Mouse (Mus musculus): ENCODE measurements around the gene Gm4491. TPM values are rescaled to one million over a fixed set of nuclear protein-coding genes. Genes with fewer than 3 reads are reported as not detected.

Gm4491 gene
- polyA plus RNA-seq, 1 experiment, result not detected

- WGBS, result 57% methylated on average over 5 of the region's 5 CpGs
- DNase-seq, result no peak
- H3K4me1 ChIP-seq (ENCODE audit: control insufficient read depth, insufficient read depth, low read length), result no peaks in the 10 kb centered on the region; the same call in 1 of the 2 replicates
- TF ChIP-seq POLR2A (IDR thresholded peaks at IDR 0.05; ENCODE audit: borderline replicate concordance, extremely low read depth, low read depth, low read length) (no peak), CTCF (IDR thresholded peaks at IDR 0.05; ENCODE audit: insufficient read depth, low read length) (no peak)
- H3K4me3 ChIP-seq (replicated peaks; ENCODE audit: extremely low read depth, low read depth, low read length), result no peak overlapping the region
Observed at GRCm38 (mm10) chr14:57107916-57108315, 7.8 kb downstream of the Gm4491 start.

- Histone ChIP-seq H3K4me1 (ENCODE audit: control insufficient read depth, insufficient read depth, low read length) (no peaks in the 10 kb centered on the region; the same call in 1 of the 2 replicates), H3K4me3 (replicated peaks; ENCODE audit: extremely low read depth, low read depth, low read length) (no peak overlapping the region)
- TF ChIP-seq POLR2A (IDR thresholded peaks at IDR 0.05; ENCODE audit: borderline replicate concordance, extremely low read depth, low read depth, low read length) (no peak), CTCF (IDR thresholded peaks at IDR 0.05; ENCODE audit: insufficient read depth, low read length) (no peak)
- WGBS, result 64% methylated on average over 8 of the region's 8 CpGs
- DNase-seq, result no peak
Observed at GRCm38 (mm10) chr14:57107091-57107490, 8.6 kb downstream of the Gm4491 start.

- Histone ChIP-seq H3K4me1 (ENCODE audit: control insufficient read depth, insufficient read depth, low read length) (no peaks in the 10 kb centered on the region; the same call in 1 of the 2 replicates), H3K4me3 (replicated peaks; ENCODE audit: extremely low read depth, low read depth, low read length) (no peak overlapping the region)
- DNase-seq, result no peak
- TF ChIP-seq POLR2A (IDR thresholded peaks at IDR 0.05; ENCODE audit: borderline replicate concordance, extremely low read depth, low read depth, low read length) (no peak), CTCF (IDR thresholded peaks at IDR 0.05; ENCODE audit: insufficient read depth, low read length) (no peak)
- 58% methylated on average over 11 of the region's 11 CpGs for WGBS
Observed at GRCm38 (mm10) chr14:57105721-57106120, 10.0 kb downstream of the Gm4491 start.

GRCm38 (mm10) chr14:57105111-57105510 lies 10.6 kb downstream of the Gm4491 start:
- no peak for TF ChIP-seq CTCF (IDR thresholded peaks at IDR 0.05; ENCODE audit: insufficient read depth, low read length)
- TF ChIP-seq POLR2A (IDR thresholded peaks at IDR 0.05; ENCODE audit: borderline replicate concordance, extremely low read depth, low read depth, low read length), result no peak
- WGBS, result 20% methylated on average over 14 of the region's 14 CpGs
- no peaks in the 10 kb centered on the region; the same call in 1 of the 2 replicates for H3K4me1 ChIP-seq (ENCODE audit: control insufficient read depth, insufficient read depth, low read length)
- no peak overlapping the region for H3K4me3 ChIP-seq (replicated peaks; ENCODE audit: extremely low read depth, low read depth, low read length)
- DNase-seq, result no peak

GRCm38 (mm10) chr14:57104106-57105023 lies 11.3 kb downstream of the Gm4491 start, which contains the start of gene Gjb2:
Gene Gjb2, minus strand, starts transcription at chr14:57104702.
- 1% methylated on average over 101 of the region's 101 CpGs for WGBS
- Histone ChIP-seq H3K4me1 (ENCODE audit: control insufficient read depth, insufficient read depth, low read length) (no peaks in the 10 kb centered on the region; the same call in 1 of the 2 replicates), H3K4me3 (replicated peaks; ENCODE audit: extremely low read depth, low read depth, low read length) (peak within 1 kb of the TSS; percentile 62)
- DNase-seq, result peak; percentile 62
- TF ChIP-seq POLR2A (IDR thresholded peaks at IDR 0.05; ENCODE audit: borderline replicate concordance, extremely low read depth, low read depth, low read length) (no peak), CTCF (IDR thresholded peaks at IDR 0.05; ENCODE audit: insufficient read depth, low read length) (no peak)

GRCm38 (mm10) chr14:57103711-57104105 lies 12.0 kb downstream of the Gm4491 start:
- peak; percentile 15 for DNase-seq
- no peaks in the 10 kb centered on the region; the same call in 1 of the 2 replicates for H3K4me1 ChIP-seq (ENCODE audit: control insufficient read depth, insufficient read depth, low read length)
- 4% methylated on average over 22 of the region's 22 CpGs for WGBS

GRCm38 (mm10) chr14:57103121-57103520 lies 12.6 kb downstream of the Gm4491 start:
- no peaks in the 10 kb centered on the region; the same call in 1 of the 2 replicates for H3K4me1 ChIP-seq (ENCODE audit: control insufficient read depth, insufficient read depth, low read length)
- no peak for DNase-seq
- WGBS, result 71% methylated on average over 6 of the region's 6 CpGs
- H3K4me3 ChIP-seq (replicated peaks; ENCODE audit: extremely low read depth, low read depth, low read length), result no peak overlapping the region
- TF ChIP-seq CTCF (IDR thresholded peaks at IDR 0.05; ENCODE audit: insufficient read depth, low read length) (no peak), POLR2A (IDR thresholded peaks at IDR 0.05; ENCODE audit: borderline replicate concordance, extremely low read depth, low read depth, low read length) (no peak)

More at GRCm38 (mm10) chr14:57103711-57104105, 12.0 kb downstream of the Gm4491 start:
- TF ChIP-seq CTCF (IDR thresholded peaks at IDR 0.05; ENCODE audit: insufficient read depth, low read length) (no peak), POLR2A (IDR thresholded peaks at IDR 0.05; ENCODE audit: borderline replicate concordance, extremely low read depth, low read depth, low read length) (no peak)
- H3K4me3 ChIP-seq (replicated peaks; ENCODE audit: extremely low read depth, low read depth, low read length), result peak overlapping the region; percentile 62

- 69% methylated on average over 7 of the region's 7 CpGs for WGBS
- DNase-seq, result no peak
- no peak overlapping the region for H3K4me3 ChIP-seq (replicated peaks; ENCODE audit: extremely low read depth, low read depth, low read length)
- no peak for TF ChIP-seq CTCF (IDR thresholded peaks at IDR 0.05; ENCODE audit: insufficient read depth, low read length)
- TF ChIP-seq POLR2A (IDR thresholded peaks at IDR 0.05; ENCODE audit: borderline replicate concordance, extremely low read depth, low read depth, low read length), result no peak
- H3K4me1 ChIP-seq (ENCODE audit: control insufficient read depth, insufficient read depth, low read length), result no peaks in the 10 kb centered on the region; the same call in 1 of the 2 replicates
Observed at GRCm38 (mm10) chr14:57101623-57102022, 14.1 kb downstream of the Gm4491 start.

- TF ChIP-seq CTCF (IDR thresholded peaks at IDR 0.05; ENCODE audit: insufficient read depth, low read length), result no peak
- no peak for TF ChIP-seq POLR2A (IDR thresholded peaks at IDR 0.05; ENCODE audit: borderline replicate concordance, extremely low read depth, low read depth, low read length)
- H3K4me3 ChIP-seq (replicated peaks; ENCODE audit: extremely low read depth, low read depth, low read length), result no peak overlapping the region
- 63% methylated on average over 4 of the region's 4 CpGs for WGBS
Observed at GRCm38 (mm10) chr14:57095855-57096254, 19.8 kb downstream of the Gm4491 start.

More at GRCm38 (mm10) chr14:57095855-57096254, 19.8 kb downstream of the Gm4491 start:
- H3K4me1 ChIP-seq (ENCODE audit: control insufficient read depth, insufficient read depth, low read length), result no peaks in the 10 kb centered on the region
- no peak for DNase-seq

All from lung, adult 2 months (tissue).